ENCODE assay signal across 15 mouse cellular contexts in the genomic region with DNA sequence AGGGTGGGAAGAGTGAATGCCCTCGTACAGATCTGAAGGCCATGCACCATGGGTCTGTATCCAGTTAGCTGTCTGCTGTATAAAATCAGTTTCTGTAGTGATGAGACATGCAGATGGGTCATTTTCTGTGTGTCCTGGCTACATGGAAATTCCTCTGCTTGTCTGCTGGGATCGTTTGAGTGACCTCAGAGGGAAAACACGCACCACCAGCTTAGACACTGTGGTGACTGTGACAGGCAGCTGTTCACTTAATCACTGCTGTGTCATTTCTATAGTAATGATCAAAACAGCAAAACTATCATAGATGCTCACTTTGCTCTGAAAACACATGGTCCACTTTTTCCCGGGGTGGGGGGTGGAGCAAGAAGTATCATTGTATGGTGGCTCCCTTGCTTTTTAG.
"Had no signal": no experiment of that assay in that cellular context is flagged by ENCODE, and none has a peak within 500 bp of the region (broad histone marks: within the 10 kb centered on the region; RNA-seq: fewer than 3 reads in every experiment).

No protein-coding gene starts in this region.

- H3K36me3 ChIP-seq: liver, embryonic 12.5 days; midbrain, embryonic 13.5 days; neural tube, embryonic 12.5 days; stomach, embryonic 15.5 days had no signal

- H3K9me3 ChIP-seq: liver, embryonic 12.5 days; megakaryocyte, embryonic 14.5 days; midbrain, embryonic 13.5 days; neural tube, embryonic 12.5 days; stomach, embryonic 15.5 days had no signal

- ATAC-seq: liver, embryonic 12.5 days; midbrain, embryonic 13.5 days had no signal

- H3K4me2 ChIP-seq: liver, embryonic 12.5 days; lung, embryonic 14.5 days; midbrain, embryonic 13.5 days; neural tube, embryonic 12.5 days; stomach, embryonic 15.5 days had no signal

- H3K4me3 ChIP-seq: layer of hippocampus, adult 2 months; liver, embryonic 12.5 days; megakaryocyte, embryonic 14.5 days; midbrain, embryonic 13.5 days; neural tube, embryonic 12.5 days; stomach, embryonic 15.5 days had no signal

- H3K27ac ChIP-seq: layer of hippocampus, adult 2 months; liver, embryonic 12.5 days; macrophage; midbrain, embryonic 13.5 days; neural tube, embryonic 12.5 days; stomach, embryonic 15.5 days had no signal

- H3K9ac ChIP-seq: liver, embryonic 12.5 days; lung, embryonic 14.5 days; midbrain, embryonic 13.5 days; neural tube, embryonic 12.5 days; stomach, embryonic 15.5 days had no signal

- H3K27me3 ChIP-seq: liver, embryonic 12.5 days; neural tube, embryonic 12.5 days; stomach, embryonic 15.5 days had no signal

- H3K4me1 ChIP-seq: liver, embryonic 12.5 days; megakaryocyte, embryonic 14.5 days; stomach, embryonic 15.5 days had no signal

- DNase-seq: kidney, adult 18-20 months; kidney, postnatal 10 days; kidney, postnatal 4 days; lung, embryonic 14.5 days; lung, postnatal 10 days; retina, postnatal 1 day; thymus, adult 2 months; thymus, postnatal 25 days had no signal
